Mouse (Mus musculus) urinary bladder, postnatal 25 days (tissue): ENCODE data around the gene Kdm4d.
"Not testable (repeated sequence)": the region's sequence is repeated elsewhere in the genome, so short reads cannot be mapped to it uniquely, and the experiment has no call there.

ENCODE experiments used
- DNase-seq: peaks from one replicate; pipeline ENCODE4 v3.0.0; 2022; ENCODE audit warnings: low spot score

Kdm4d gene

DNA sequence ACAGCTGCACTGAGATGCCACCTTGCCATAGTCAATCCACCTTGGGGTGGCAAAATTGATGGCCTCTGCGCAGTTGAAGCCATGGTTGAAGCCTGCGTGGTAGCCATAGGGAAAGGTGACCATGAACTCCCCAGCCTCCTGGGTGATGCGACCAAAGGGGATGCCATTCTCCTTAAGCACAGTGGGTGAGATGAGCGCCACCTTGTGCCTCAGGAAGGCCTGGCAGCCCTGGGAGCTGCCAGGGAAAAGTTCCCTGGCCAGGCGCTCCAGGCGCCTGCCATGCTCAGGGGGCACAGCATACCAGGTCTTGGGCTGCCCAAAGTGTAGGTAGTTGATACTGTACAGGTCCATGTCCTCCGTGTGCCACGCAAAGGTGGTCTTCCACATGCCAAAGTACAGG lies 49.2 kb downstream of the Kdm4d start:
- not testable (repeated sequence) for DNase-seq

DNA sequence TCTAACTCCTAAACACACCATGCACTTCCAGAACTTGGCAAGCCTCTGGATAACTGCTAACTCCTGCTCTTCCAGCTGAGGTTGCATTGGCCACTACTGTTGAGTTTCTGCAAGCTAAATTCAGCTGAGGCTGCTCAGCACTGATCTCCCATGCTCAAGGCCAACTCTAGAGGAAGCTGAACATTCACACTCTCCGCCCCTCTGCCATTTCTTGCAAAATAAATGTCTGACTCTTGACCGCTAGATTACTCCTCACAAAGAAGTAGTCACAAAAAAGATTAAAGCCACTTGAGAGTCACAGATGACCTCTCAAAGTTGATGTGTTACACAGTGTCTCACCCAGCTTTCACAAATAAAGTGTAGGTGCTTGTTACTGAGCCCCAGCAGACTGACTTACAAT lies 53.2 kb downstream of the Kdm4d start:
- DNase-seq = not testable (repeated sequence)

GRCm38 (mm10) chr9:14440347-14440746 lies 59.9 kb downstream of the Kdm4d start:
- DNase-seq = no peak

GRCm38 (mm10) chr9:14433252-14433939 lies 66.9 kb downstream of the Kdm4d start:
- no peak for DNase-seq
